Mouse (Mus musculus) kidney, adult 2 months (tissue): ENCODE data around the gene Cbx2. TPM values are rescaled to one million over a fixed set of nuclear protein-coding genes. Genes with fewer than 3 reads are reported as not detected.

ENCODE experiments used
- DNase-seq: peaks from one replicate; pipeline ENCODE4 v3.0.0; 2021
- H3K27ac ChIP-seq: fragments of 200-500 bp; 2 replicates; pipeline ENCODE4 v1.5.1; 2012; ENCODE audit warnings: low read depth, low read length, control low read depth, inconsistent platforms; ENCODE audit not compliant: insufficient read depth
- H3K27me3 ChIP-seq: fragments of 200-500 bp; replicated peaks from 2 replicates; pipeline ENCODE4 v1.6.1; 2012; ENCODE audit warnings: mild to moderate bottlenecking, moderate library complexity, low read length, inconsistent platforms; ENCODE audit not compliant: control insufficient read depth, insufficient read depth
- H3K36me3 ChIP-seq: fragments of 200-500 bp; 2 replicates; pipeline ENCODE4 v1.6.1; 2012; ENCODE audit warnings: mild to moderate bottlenecking, moderate library complexity, low read length, inconsistent platforms; ENCODE audit not compliant: control insufficient read depth, insufficient read depth
- H3K4me1 ChIP-seq: fragments of 200-500 bp; 2 replicates; pipeline ENCODE4 v1.6.1; 2011; ENCODE audit warnings: low read length; ENCODE audit not compliant: control insufficient read depth, insufficient read depth
- H3K4me3 ChIP-seq: fragments of 200-500 bp; 2 replicates; pipeline ENCODE4 v1.5.1; 2011; ENCODE audit warnings: mild to moderate bottlenecking, low read depth, low read length, control low read depth; ENCODE audit not compliant: insufficient read depth
- CTCF ChIP-seq: fragments of 200-500 bp; conservative IDR thresholded peaks from 2 replicates; pipeline ENCODE4 v1.5.1; 2011; ENCODE audit warnings: low read depth, mild to moderate bottlenecking, control low read depth, low read length, moderate library complexity, mixed read lengths; ENCODE audit not compliant: insufficient read depth, insufficient read length
- POLR2A ChIP-seq: fragments of 200-500 bp; IDR thresholded peaks from one replicate; pipeline ENCODE4 v1.6.1; 2011; ENCODE audit warnings: low read depth, low read length, control low read depth
- WGBS: fragments of 180-500 bp; shearing (Covaris S2); methylation state at CpG from one replicate; pipeline ENCODE4 v1.1.7; 2018; 5-methylcytosine and 5-hydroxymethylcytosine counted together
- polyA plus RNA-seq: library from polyadenylated mRNA; depleted of rRNA; stranded (reverse); fragments of >200 nt; gene quantifications from 2 replicates; pipeline ENCODE4 v1.2.3, GENCODE M21; 2012

The Cbx2 gene
- polyA plus RNA-seq, 1 experiment = 3.5 TPM

DNA sequence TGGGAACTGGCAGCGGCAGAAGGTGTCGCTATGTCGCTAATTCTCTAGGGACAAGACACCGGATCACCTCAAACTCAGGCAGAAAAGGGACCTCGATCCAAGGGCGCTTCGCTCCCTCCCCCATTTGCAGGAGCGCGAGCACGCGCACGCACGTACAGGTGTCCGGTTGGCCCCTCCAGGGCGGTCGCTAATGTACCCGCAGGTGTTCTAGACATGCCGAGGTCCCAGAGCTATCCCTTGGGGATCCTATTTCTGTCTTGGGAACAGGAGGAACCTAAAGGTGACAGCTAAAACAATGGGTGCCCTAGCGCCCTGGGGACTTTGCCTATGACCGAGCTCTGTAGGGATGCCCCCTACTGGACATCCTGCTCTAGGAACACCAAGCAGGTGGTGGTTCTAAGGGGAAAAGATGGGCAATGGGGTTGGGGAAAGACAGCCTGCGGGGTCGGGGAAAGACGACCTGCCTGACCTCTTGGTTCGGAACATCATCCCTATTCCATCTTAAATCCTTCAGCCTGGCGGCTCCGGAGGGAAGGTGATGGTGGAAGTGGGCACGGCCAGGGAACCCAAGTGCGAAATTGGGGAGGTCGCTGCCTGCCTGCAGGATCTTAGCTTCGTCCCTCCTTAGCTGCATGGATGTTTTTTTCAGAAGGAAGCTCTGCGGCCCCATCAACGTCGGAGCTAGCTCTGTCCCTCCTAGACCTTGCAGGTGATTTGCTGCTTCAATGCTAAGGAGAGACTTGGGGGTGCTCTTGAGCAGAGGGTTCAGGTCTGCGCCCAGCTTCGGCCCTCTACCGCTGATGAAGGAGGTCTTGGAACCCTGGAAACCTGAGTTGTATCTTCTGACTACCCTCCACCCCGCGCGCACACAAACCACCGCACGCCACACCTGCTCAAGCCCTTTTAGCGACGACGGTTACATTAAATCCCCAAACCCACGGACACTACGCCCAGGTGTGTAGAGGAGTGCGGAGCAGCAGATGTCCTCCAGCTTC is 31.9 kb downstream of the Cbx2 start:
- no peak for TF ChIP-seq POLR2A
- peak; percentile 55 for TF ChIP-seq CTCF

DNA sequence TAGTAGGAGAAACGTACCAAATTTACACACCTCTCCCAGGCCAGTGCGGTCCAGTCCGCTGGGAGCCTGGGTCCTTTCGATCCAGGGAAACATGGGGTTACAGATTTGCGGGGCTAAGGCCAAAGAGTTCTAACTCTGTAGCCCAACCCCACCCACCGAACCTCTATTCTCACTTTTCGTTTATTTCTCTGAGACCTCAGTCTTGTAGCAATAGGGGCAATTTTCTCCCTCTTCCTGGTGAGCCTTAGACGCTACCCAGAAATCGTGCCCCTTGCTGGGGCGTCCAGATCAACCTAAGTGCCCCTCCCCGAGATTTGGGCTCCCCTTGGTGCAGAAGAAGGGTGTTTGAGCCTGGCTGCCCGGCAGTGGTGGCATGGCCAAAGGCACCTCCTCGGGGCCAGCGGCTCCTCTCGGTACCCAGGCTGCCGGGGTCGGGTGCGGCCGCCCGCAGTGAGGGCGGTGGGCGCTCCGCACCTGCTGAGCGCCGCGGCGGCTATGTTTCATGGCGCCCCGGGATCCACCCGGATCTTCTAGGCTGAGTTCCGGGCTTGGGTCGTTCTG is 32.9 kb downstream of the Cbx2 start:
- DNase-seq = no peak
- H3K27ac ChIP-seq = no peak overlapping the region
- TF ChIP-seq CTCF = no peak
- no peak for TF ChIP-seq POLR2A
- H3K4me3 ChIP-seq = no peak overlapping the region; the same call in 1 of the 2 replicates
- WGBS = 2% methylated on average over 32 of the region's 32 CpGs
- H3K36me3 ChIP-seq = no peaks in the 10 kb centered on the region
- peaks cover 2% of the 10 kb centered on the region for H3K27me3 ChIP-seq
- 0 out of 2 replicates have a peak, but pooled peaks cover 6% of the 10 kb centered on the region for H3K4me1 ChIP-seq

More for the DNA sequence above, 31.9 kb downstream of the Cbx2 start:
- no peak overlapping the region for H3K27ac ChIP-seq
- H3K4me1 ChIP-seq = 0 out of 2 replicates have a peak, but pooled peaks cover 6% of the 10 kb centered on the region
- WGBS = 7% methylated on average over 47 of the region's 47 CpGs
- H3K36me3 ChIP-seq = no peaks in the 10 kb centered on the region
- H3K4me3 ChIP-seq = no peak overlapping the region
- peaks cover 2% of the 10 kb centered on the region for H3K27me3 ChIP-seq
- DNase-seq = peak; percentile 57

GRCm38 (mm10) chr11:119056301-119057211 is 33.8 kb downstream of the Cbx2 start:
- 1% methylated on average over 64 of the region's 65 CpGs for WGBS
- H3K27me3 ChIP-seq = peaks cover 2% of the 10 kb centered on the region
- DNase-seq = peak; percentile 52
- 0 out of 2 replicates have a peak, but pooled peaks cover 6% of the 10 kb centered on the region for H3K4me1 ChIP-seq
- peak overlapping the region; percentile 52 for H3K4me3 ChIP-seq
- peak overlapping the region; percentile 25 for H3K27ac ChIP-seq
- TF ChIP-seq POLR2A (no peak), CTCF (no peak)
- no peaks in the 10 kb centered on the region for H3K36me3 ChIP-seq

DNA sequence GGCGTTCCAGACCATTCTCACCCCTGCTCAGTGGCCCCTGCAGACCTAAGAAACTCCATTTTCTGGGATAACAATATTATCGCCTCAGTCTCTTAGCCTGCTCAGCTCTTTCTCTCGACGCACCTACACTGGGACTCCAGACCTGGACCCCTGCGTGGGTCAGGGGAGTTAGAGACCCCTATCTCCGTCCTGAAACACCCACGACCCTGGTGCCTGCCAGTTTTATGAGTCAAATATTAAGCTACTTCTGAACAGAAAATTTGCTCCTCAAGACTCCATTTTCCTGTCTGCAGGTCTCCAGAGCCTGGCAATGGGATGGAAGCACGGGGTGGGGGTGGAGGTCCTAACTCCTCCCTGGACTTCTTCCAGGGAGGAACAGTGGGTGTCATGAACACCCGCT is 34.5 kb downstream of the Cbx2 start:
- WGBS = 7% methylated on average over 9 of the region's 9 CpGs

GRCm38 (mm10) chr11:119058041-119058995 is 35.6 kb downstream of the Cbx2 start:
- peak; percentile 68 for DNase-seq
- H3K4me3 ChIP-seq = peak overlapping the region; percentile 16; the same call in 1 of the 2 replicates
- 3% methylated on average over 58 of the region's 58 CpGs for WGBS

More for the DNA sequence above, 34.5 kb downstream of the Cbx2 start:
- no peak for TF ChIP-seq POLR2A
- TF ChIP-seq CTCF = no peak
- DNase-seq = no peak
- Histone ChIP-seq H3K4me3 (peak overlapping the region; percentile 52), H3K27ac (no peak overlapping the region), H3K4me1 (0 out of 2 replicates have a peak, but pooled peaks cover 6% of the 10 kb centered on the region), H3K27me3 (peaks cover 1% of the 10 kb centered on the region), H3K36me3 (no peaks in the 10 kb centered on the region)

GRCm38 (mm10) chr11:119059256-119059655 is 36.5 kb downstream of the Cbx2 start:
- Histone ChIP-seq H3K4me1 (0 out of 2 replicates have a peak, but pooled peaks cover 6% of the 10 kb centered on the region), H3K27me3 (peaks cover 1% of the 10 kb centered on the region), H3K27ac (no peak overlapping the region), H3K36me3 (no peaks in the 10 kb centered on the region), H3K4me3 (no peak overlapping the region)
- 44% methylated on average over 3 of the region's 3 CpGs for WGBS
- TF ChIP-seq CTCF = no peak
- TF ChIP-seq POLR2A = no peak
- no peak for DNase-seq

More at GRCm38 (mm10) chr11:119058041-119058995, 35.6 kb downstream of the Cbx2 start:
- Histone ChIP-seq H3K27ac (peak overlapping the region; percentile 11; the same call in 1 of the 2 replicates), H3K4me1 (0 out of 2 replicates have a peak, but pooled peaks cover 6% of the 10 kb centered on the region), H3K36me3 (no peaks in the 10 kb centered on the region), H3K27me3 (peaks cover 1% of the 10 kb centered on the region)
- TF ChIP-seq POLR2A (no peak), CTCF (peak; percentile 48)
